Mouse (Mus musculus): ENCODE measurements around the gene H2al2a. TPM values are rescaled to one million over a fixed set of nuclear protein-coding genes. Genes with fewer than 3 reads are reported as not detected.
"Not testable (repeated sequence)": the region's sequence is repeated elsewhere in the genome, so short reads cannot be mapped to it uniquely, and the experiment has no call there.

Gene H2al2a
- total RNA-seq, 4 experiments from 2014 or later: not detected

GRCm38 (mm10) chr2:17977645-17978044 lies 19.1 kb downstream of the H2al2a start:
- not testable (repeated sequence) for DNase-seq (ENCODE audit: low spot score in 2 of 2)

- no peak for DNase-seq (ENCODE audit: low spot score in 2 of 2)
Measured at GRCm38 (mm10) chr2:17975601-17976327, 21.0 kb downstream of the H2al2a start.

DNA sequence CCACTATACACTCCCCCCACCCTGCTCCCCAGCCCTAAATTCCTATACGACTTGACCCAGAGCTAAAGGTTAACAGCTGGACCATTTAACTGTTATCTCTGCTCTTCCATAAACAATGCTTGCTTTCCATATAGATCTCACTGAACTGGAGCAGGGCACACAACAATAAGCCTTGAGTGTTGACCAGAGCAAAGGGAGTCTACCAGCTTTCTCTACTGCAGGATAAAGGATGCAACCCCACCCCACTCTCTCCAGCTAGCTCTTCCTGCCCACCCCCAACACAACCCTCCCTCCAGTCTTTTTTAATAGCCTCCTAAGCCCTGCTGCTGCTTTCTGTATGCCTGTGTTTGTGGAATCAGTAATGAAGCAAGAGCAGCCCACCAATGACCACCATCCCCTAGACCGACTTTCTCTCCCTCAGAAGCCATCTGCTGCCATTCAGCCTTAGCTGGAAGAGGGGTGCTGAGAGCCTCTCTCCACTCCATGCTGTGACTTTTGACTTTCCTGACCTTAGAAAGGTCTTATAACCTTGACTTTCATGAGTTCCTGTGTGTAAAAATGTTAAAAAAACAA lies 22.8 kb downstream of the H2al2a start:
- no peak for DNase-seq (ENCODE audit: low spot score in 2 of 2)

- no peak for DNase-seq (ENCODE audit: low spot score in 2 of 2)
Measured at GRCm38 (mm10) chr2:17973246-17973645, 23.5 kb downstream of the H2al2a start.

GRCm38 (mm10) chr2:17972843-17973242 lies 23.9 kb downstream of the H2al2a start:
- DNase-seq (ENCODE audit: low spot score in 2 of 2): no peak

GRCm38 (mm10) chr2:17971407-17971806 lies 25.4 kb downstream of the H2al2a start:
- DNase-seq (ENCODE audit: low spot score in 2 of 2): no peak

GRCm38 (mm10) chr2:17970662-17971061 lies 26.1 kb downstream of the H2al2a start:
- no peak for DNase-seq (ENCODE audit: low spot score in 2 of 2)

DNA sequence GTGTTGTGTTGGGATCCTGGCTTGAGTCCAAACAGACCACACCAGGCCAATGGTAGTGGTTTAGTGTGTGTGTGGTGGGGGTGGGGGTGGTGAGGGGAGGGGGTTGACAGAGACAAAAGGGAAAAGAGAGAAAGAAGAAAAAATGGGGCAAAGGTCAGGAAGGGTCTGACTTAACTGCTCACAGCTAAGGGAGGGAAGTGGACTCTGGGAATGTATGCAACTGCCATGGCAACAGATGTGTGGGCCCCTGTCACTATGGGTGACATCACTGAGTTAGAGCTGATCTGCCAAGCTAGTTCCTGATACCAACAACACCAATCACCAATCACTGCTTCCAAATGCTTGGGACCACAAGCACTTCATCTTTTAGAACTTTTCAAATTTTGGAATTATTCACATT lies 26.6 kb downstream of the H2al2a start:
- no peak for DNase-seq (ENCODE audit: low spot score in 2 of 2)

- DNase-seq (ENCODE audit: low spot score in 2 of 2): no peak
Measured at GRCm38 (mm10) chr2:17968571-17968970, 28.2 kb downstream of the H2al2a start.

DNA sequence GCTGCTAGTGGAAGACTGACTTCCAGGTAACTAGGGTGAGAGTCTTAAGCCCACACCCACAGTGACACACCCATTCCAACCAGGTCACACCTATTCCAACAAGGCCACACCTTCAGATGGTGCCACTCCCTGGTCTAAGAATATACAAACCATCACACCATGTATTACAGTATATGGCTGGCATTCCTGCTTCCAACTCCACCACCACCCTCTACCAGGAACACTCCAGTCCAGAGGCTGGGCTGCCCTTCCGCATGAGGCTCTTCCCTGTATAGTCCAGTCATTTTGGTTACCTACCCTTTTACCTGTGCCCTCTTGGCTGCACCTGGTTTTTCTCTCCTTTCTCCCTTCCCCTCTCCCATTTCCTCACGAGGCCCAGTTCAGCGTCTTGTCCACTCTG lies 28.7 kb downstream of the H2al2a start:
- not testable (repeated sequence) for DNase-seq (ENCODE audit: low spot score in 2 of 2)

- DNase-seq (ENCODE audit: low spot score in 2 of 2): no peak
Measured at GRCm38 (mm10) chr2:17959501-17959900, 37.3 kb downstream of the H2al2a start.

DNA sequence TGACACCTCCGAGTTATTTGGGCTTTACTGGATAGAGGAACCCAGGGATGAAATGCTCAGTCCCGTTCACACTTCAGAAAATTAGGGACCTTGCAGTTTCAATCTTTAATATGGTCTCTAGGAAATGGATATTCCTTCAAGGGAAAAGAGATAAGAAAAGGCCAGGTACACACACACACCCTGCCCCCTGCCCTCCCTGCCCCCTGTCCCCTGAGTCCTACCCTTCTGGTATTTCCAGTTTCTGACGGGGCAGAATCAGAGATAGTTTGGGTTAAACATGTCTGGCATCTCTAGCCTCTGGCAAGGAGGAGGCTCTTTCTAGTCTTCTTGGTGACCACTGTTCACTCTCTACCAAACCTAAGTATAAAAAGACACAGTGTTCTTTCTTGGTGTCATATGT lies 49.9 kb downstream of the H2al2a start:
- no peak for DNase-seq (ENCODE audit: low spot score in 2 of 2)

Other genes starting within 250 kb of the H2al2a start
- gene A930004D18Rik, start 40.8 kb upstream of the H2al2a start, total RNA-seq (2022): 1 to 10 TPM; 1.8 to 3.5 (median 2.2) TPM
- gene Skida1, start 52.1 kb upstream of the H2al2a start, total RNA-seq (2022): 10 to 100 TPM in 1 of 4 experiments, 1 to 10 TPM in 3; 7.9 to 10.6 (median 8.5) TPM
- gene Mllt10, start 58.3 kb upstream of the H2al2a start, total RNA-seq (2022): 10 to 100 TPM; 53.3 to 62.7 (median 56.5) TPM

All from left cerebral cortex, adult 8-10 months (tissue).